Comparison of ENCODE assay signal across 8 mouse cellular contexts in genomic region chrX:48255830-48256428, GRCm38 (mm10). TPM values are rescaled to one million over a fixed set of nuclear protein-coding genes. Genes with fewer than 3 reads are reported as not detected.
DNase-seq lines count a peak whose midpoint lies in the region; ATAC-seq and TF ChIP-seq lines count a peak whose summit lies in the region.

No protein-coding gene starts in this region.

- peaks cover 7% of the 10 kb centered on the region; the same call in 1 of the 2 replicates for H3K4me1 ChIP-seq in heart, embryonic 13.5 days
- H3K4me1 ChIP-seq in E14TG2a.4 (replicated peaks; ENCODE audit: low read depth, low read length) = peaks cover 26% of the 10 kb centered on the region
- H3K4me1 ChIP-seq in cortical plate, adult 2 months (ENCODE audit: control insufficient read depth, insufficient read depth, low read length) = peaks cover 1% of the 10 kb centered on the region; the same call in 1 of the 2 replicates
- H3K4me1 ChIP-seq in hindbrain, embryonic 11.5 days (replicated peaks; ENCODE audit: control insufficient read depth, insufficient read depth, low read length) = no peaks in the 10 kb centered on the region
- H3K4me1 ChIP-seq in liver, embryonic 14.5 days (replicated peaks; ENCODE audit: control insufficient read depth in 2 of 2, insufficient read depth in 2 of 2, low read length in 1 of 2) = 0 out of 4 replicates have a peak, but pooled peaks cover 0 to 3% of the 10 kb centered on the region in 2 experiments

- no peaks in the 10 kb centered on the region for H3K9me3 ChIP-seq in heart, embryonic 13.5 days
- H3K9me3 ChIP-seq in E14TG2a.4 (ENCODE audit: low read length) = peaks cover 4% of the 10 kb centered on the region
- no peaks in the 10 kb centered on the region for H3K9me3 ChIP-seq in hindbrain, embryonic 11.5 days (ENCODE audit: control insufficient read depth, low read length)
- H3K9me3 ChIP-seq in liver, embryonic 14.5 days (ENCODE audit: control insufficient read depth, low read length) = no peaks in the 10 kb centered on the region

- peak overlapping the region; percentile 64 for H3K4me3 ChIP-seq in heart, embryonic 13.5 days
- H3K4me3 ChIP-seq in E14TG2a.4 (replicated peaks; ENCODE audit: low read length) = peak overlapping the region; percentile 87
- peak overlapping the region; percentile 49 for H3K4me3 ChIP-seq in cortical plate, adult 2 months (ENCODE audit: insufficient read depth, low read length)
- H3K4me3 ChIP-seq in hindbrain, embryonic 11.5 days (ENCODE audit: low read depth, low read length) = peak overlapping the region; percentile 42
- H3K4me3 ChIP-seq in liver, embryonic 14.5 days (ENCODE audit: insufficient read depth in 1 of 2, low read depth in 2 of 2, low read length in 2 of 2) = peak overlapping the region; percentile 74 to 98

- TF ChIP-seq EP300 in liver, embryonic 14.5 days (IDR thresholded peaks at IDR 0.05; ENCODE audit: low read depth) = no peak

- no peak for DNase-seq in heart, postnatal 36 days
- DNase-seq in hindbrain, embryonic 11.5 days (ENCODE audit: low spot score) = peak; percentile 24
- DNase-seq in liver, embryonic 14.5 days (ENCODE audit: low read depth in 3 of 3, low spot score in 3 of 3) = peak in 2 of 3 experiments; percentile 1 to 3
- DNase-seq in retina, embryonic 14.5 days (ENCODE audit: low spot score) = peak; percentile 21
- no peak for DNase-seq in adrenal gland, adult 18-20 months (ENCODE audit: low spot score in 2 of 2)

- TF ChIP-seq CTCF in E14TG2a.4 (conservative IDR thresholded peaks at IDR 0.05; ENCODE audit: low read length) = no peak
- TF ChIP-seq CTCF in cortical plate, adult 2 months (IDR thresholded peaks at IDR 0.05; ENCODE audit: extremely low read depth, insufficient read depth, low read length) = no peak
- TF ChIP-seq CTCF in liver, embryonic 14.5 days (IDR thresholded peaks at IDR 0.05; ENCODE audit: low read depth) = no peak

- intact Hi-C loops in heart, postnatal 36 days (cut with DNase I) = loop anchor here (1.0 to 5.0 kb wide), 3 partner anchors 49 to 264 kb away; partner anchors contain the start of gene Zdhhc9

- H3K27me3 ChIP-seq in heart, embryonic 13.5 days (replicated peaks) = 0 out of 2 replicates have a peak, but pooled peaks cover 2% of the 10 kb centered on the region
- H3K27me3 ChIP-seq in E14TG2a.4 (ENCODE audit: insufficient read depth, low read length) = no peaks in the 10 kb centered on the region
- H3K27me3 ChIP-seq in hindbrain, embryonic 11.5 days (ENCODE audit: control insufficient read depth, insufficient read depth, low read length) = no peaks in the 10 kb centered on the region
- H3K27me3 ChIP-seq in liver, embryonic 14.5 days (ENCODE audit: control insufficient read depth, insufficient read depth, low read length) = no peaks in the 10 kb centered on the region

- H3K36me3 ChIP-seq in heart, embryonic 13.5 days = peaks cover 16% of the 10 kb centered on the region
- peaks cover 29% of the 10 kb centered on the region for H3K36me3 ChIP-seq in E14TG2a.4 (ENCODE audit: insufficient read depth, low read length)
- no peaks in the 10 kb centered on the region for H3K36me3 ChIP-seq in hindbrain, embryonic 11.5 days (ENCODE audit: control insufficient read depth, insufficient read depth, low read length)
- H3K36me3 ChIP-seq in liver, embryonic 14.5 days (replicated peaks; ENCODE audit: control insufficient read depth, insufficient read depth, low read depth) = no peaks in the 10 kb centered on the region

- H3K4me2 ChIP-seq in heart, embryonic 13.5 days = peak overlapping the region; percentile 71
- H3K4me2 ChIP-seq in hindbrain, embryonic 11.5 days (replicated peaks; ENCODE audit: low read depth, low read length) = peak overlapping the region; percentile 45
- peak overlapping the region; percentile 75 for H3K4me2 ChIP-seq in liver, embryonic 14.5 days (ENCODE audit: low read depth)

- H3K9ac ChIP-seq in heart, embryonic 13.5 days = peak overlapping the region; percentile 74
- H3K9ac ChIP-seq in hindbrain, embryonic 11.5 days (ENCODE audit: low read depth, low read length) = peak overlapping the region; percentile 54
- H3K9ac ChIP-seq in liver, embryonic 14.5 days (replicated peaks) = peak overlapping the region; percentile 67

- WGBS in heart, embryonic 13.5 days = 15% methylated on average over 18 of the region's 18 CpGs
- WGBS in hindbrain, embryonic 11.5 days = 16% methylated on average over 18 of the region's 18 CpGs
- 9% methylated on average over 18 of the region's 18 CpGs for WGBS in liver, embryonic 14.5 days (ENCODE audit: insufficient replicate concordance)

- no peak for ATAC-seq in heart, embryonic 13.5 days (ENCODE audit: extremely low read depth, insufficient number of reproducible peaks, low FRiP score, low TSS enrichment)
- ATAC-seq in hindbrain, embryonic 11.5 days (ENCODE audit: low FRiP score) = peak; percentile 78
- ATAC-seq in liver, embryonic 14.5 days (ENCODE audit: insufficient read depth) = peak; percentile 72

- TF ChIP-seq POLR2A in cortical plate, adult 2 months (IDR thresholded peaks at IDR 0.05; ENCODE audit: extremely low read depth, insufficient read depth, low read length) = no peak

- peak overlapping the region; percentile 84 for H3K27ac ChIP-seq in heart, embryonic 13.5 days (replicated peaks)
- peak overlapping the region; percentile 4; the same call in 1 of the 2 replicates for H3K27ac ChIP-seq in cortical plate, adult 2 months (ENCODE audit: insufficient read depth, low read length)
- peak overlapping the region; percentile 62; the same call in 1 of the 2 replicates for H3K27ac ChIP-seq in hindbrain, embryonic 11.5 days (ENCODE audit: low read depth, low read length)
- H3K27ac ChIP-seq in liver, embryonic 14.5 days = peak overlapping the region; percentile 84

RNA-seq across cellular contexts. Expression of gene Utp14a, which starts 0.7 kb away (rescaled TPM):
- polyA plus RNA-seq in heart, embryonic 13.5 days (2015; fragmentation: Nextera tagmentation; extraction: Ambion mirVana) = 9.7 and 9.8 TPM in 2 replicates
- 10 to 100 TPM; 13.8 to 18.8 TPM for total RNA-seq in heart, postnatal 36 days (2021)
- 14.3 and 14.5 TPM in 2 replicates for polyA plus RNA-seq in cortical plate, adult 2 months (2012; rRNA removed)
- polyA plus RNA-seq in hindbrain, embryonic 11.5 days (2014; fragmentation: Nextera tagmentation; extraction: Ambion mirVana) = 20.3 and 23.4 TPM in 2 replicates
- 4.0 and 9.8 TPM in 2 replicates for polyA plus RNA-seq in liver, embryonic 14.5 days (2012; rRNA removed)
- 9.0 and 11.8 TPM in 2 replicates for polyA plus RNA-seq in liver, embryonic 14.5 days (2014; fragmentation: Nextera tagmentation; extraction: Ambion mirVana)
- total RNA-seq in adrenal gland, adult 18-20 months (2021) = 10 to 100 TPM; 17.6 to 18.3 TPM

RNA-seq across cellular contexts. Expression of gene Zdhhc9, which starts 47.3 kb away (rescaled TPM):
- polyA plus RNA-seq in heart, embryonic 13.5 days (2015; fragmentation: Nextera tagmentation; extraction: Ambion mirVana) = 2.2 and 3.0 TPM in 2 replicates
- total RNA-seq in heart, postnatal 36 days (2021) = 10 to 100 TPM; 29.9 to 34.2 TPM
- polyA plus RNA-seq in cortical plate, adult 2 months (2012; rRNA removed) = 44.6 and 51.7 TPM in 2 replicates
- 4.6 and 7.1 TPM in 2 replicates for polyA plus RNA-seq in hindbrain, embryonic 11.5 days (2014; fragmentation: Nextera tagmentation; extraction: Ambion mirVana)
- 10.4 and 10.5 TPM in 2 replicates for polyA plus RNA-seq in liver, embryonic 14.5 days (2012; rRNA removed)
- 1.9 and 2.8 TPM in 2 replicates for polyA plus RNA-seq in liver, embryonic 14.5 days (2014; fragmentation: Nextera tagmentation; extraction: Ambion mirVana)
- 10 to 100 TPM; 17.4 to 18.9 TPM for total RNA-seq in adrenal gland, adult 18-20 months (2021)

Comparison
In these comparisons a context has a peak if more than half of its experiments do, and no peak if none do; other contexts are left out.
1. H3K27ac ChIP-seq: peak in every context shown above with its lines; median percentile 84 in heart, embryonic 13.5 days; 84 in liver, embryonic 14.5 days; 62 in hindbrain, embryonic 11.5 days; 4 in cortical plate, adult 2 months.
2. DNase-seq: peak in hindbrain, embryonic 11.5 days (single experiment), liver, embryonic 14.5 days (2 of 3) and retina, embryonic 14.5 days (single experiment); none in heart, postnatal 36 days (0 of 2) and adrenal gland, adult 18-20 months (0 of 2).
3. Peak in every context shown above with its lines, with median percentiles within 50 percentile points of each other: H3K4me2 ChIP-seq, H3K4me3 ChIP-seq and H3K9ac ChIP-seq.